Mouse (Mus musculus) CH12.LX (cell line): ENCODE data around the gene Hsd3b7. TPM values are rescaled to one million over a fixed set of nuclear protein-coding genes. Genes with fewer than 3 reads are reported as not detected.
A peak's percentile ranks its signal among the peaks of the same experiment; 100 is the strongest.
"Not testable (repeated sequence)": the region's sequence is repeated elsewhere in the genome, so short reads cannot be mapped to it uniquely, and the experiment has no call there.

Source experiments
- DNase-seq: peaks from one replicate; pipeline ENCODE4 v3.0.0-alpha.2; 2013; ENCODE audit errors: extremely low read depth
- H3K27ac ChIP-seq: 2 replicates; pipeline ENCODE4 v1.5.1; 2012; ENCODE audit warnings: low read depth, mild to moderate bottlenecking, control low read depth, moderate library complexity; ENCODE audit not compliant: insufficient read depth
- H3K27me3 ChIP-seq: replicated peaks from 2 replicates; pipeline ENCODE3; 2012; ENCODE audit warnings: inconsistent platforms
- H3K36me3 ChIP-seq, 2 experiments: replicated peaks in 1 of 2; 2 replicates each; pipeline versions ENCODE3 to v1.6.1; 2012; ENCODE audit warnings: inconsistent platforms in 1 of 2, low read length in 1 of 2, mild to moderate bottlenecking in 1 of 2, mixed read lengths in 1 of 2, moderate library complexity in 1 of 2; ENCODE audit not compliant: control insufficient read depth in 1 of 2, insufficient read depth in 1 of 2
- H3K4me1 ChIP-seq, 2 experiments: 2 replicates each; pipeline ENCODE4 v1.6.1; 2012; ENCODE audit warnings: inconsistent platforms in 1 of 2, moderate library complexity in 1 of 2; ENCODE audit not compliant: insufficient read depth in 2 of 2, control insufficient read depth in 1 of 2
- H3K4me2 ChIP-seq: 2 replicates; pipeline ENCODE4 v1.6.1; 2012; ENCODE audit warnings: low read depth, mild to moderate bottlenecking, control low read depth; ENCODE audit not compliant: poor library complexity, insufficient read depth, severe bottlenecking
- H3K4me3 ChIP-seq, 3 experiments: fragments of 150-350 bp in 1 of 3; sonication (generic) in 1 of 3; replicated peaks in 1 of 3; 2 replicates each; pipeline versions ENCODE3 to v1.5.1; 2011 to 2012; ENCODE audit warnings: low read depth in 2 of 3, low read length in 2 of 3, mild to moderate bottlenecking in 2 of 3, moderate library complexity in 2 of 3, control low read depth in 1 of 3, improper control_type of control experiment in 1 of 3, inconsistent platforms in 1 of 3, mixed read lengths in 1 of 3; ENCODE audit not compliant: poor library complexity in 1 of 3
- H3K79me2 ChIP-seq: replicated peaks from 2 replicates; pipeline ENCODE4 v1.6.1; 2012; ENCODE audit warnings: mild to moderate bottlenecking, moderate library complexity; ENCODE audit not compliant: control insufficient read depth, poor library complexity, insufficient read depth, severe bottlenecking; ENCODE audit errors: extremely low read depth
- H3K9ac ChIP-seq: 2 replicates; pipeline ENCODE4 v1.6.1; 2012; ENCODE audit warnings: low read depth, mild to moderate bottlenecking, control low read depth, moderate library complexity; ENCODE audit not compliant: insufficient read depth
- H3K9me3 ChIP-seq: replicated peaks from 2 replicates; pipeline ENCODE3; 2012; ENCODE audit warnings: low read length, inconsistent platforms, mixed read lengths
- BHLHE40 ChIP-seq: IDR thresholded peaks from 2 replicates; pipeline ENCODE4 v1.6.1; 2011; ENCODE audit warnings: mild to moderate bottlenecking, low read depth, low read length, improper control_type of control experiment
- CHD1 ChIP-seq: IDR thresholded peaks from 2 replicates; pipeline ENCODE4 v1.6.1; 2012; ENCODE audit warnings: low read depth, low read length, improper control_type of control experiment, inconsistent platforms
- CHD2 ChIP-seq: IDR thresholded peaks from 2 replicates; pipeline ENCODE4 v1.6.1; 2011; ENCODE audit warnings: low read length, improper control_type of control experiment
- E2F4 ChIP-seq: IDR thresholded peaks from 2 replicates; pipeline ENCODE4 v1.6.1; 2011; ENCODE audit warnings: low read depth, low read length, improper control_type of control experiment; ENCODE audit not compliant: insufficient replicate concordance
- EP300 ChIP-seq: IDR thresholded peaks from 2 replicates; pipeline ENCODE4 v1.6.1; 2011; ENCODE audit warnings: low read length, improper control_type of control experiment
- HCFC1 ChIP-seq: IDR thresholded peaks from 2 replicates; pipeline ENCODE4 v1.6.1; 2012; ENCODE audit warnings: low read depth, mild to moderate bottlenecking, inconsistent platforms, low read length, improper control_type of control experiment
- IRF4 ChIP-seq: IDR thresholded peaks from 2 replicates; pipeline ENCODE4 v1.6.1; 2014; ENCODE audit warnings: low read depth, mild to moderate bottlenecking, inconsistent platforms, low read length, improper control_type of control experiment
- JUN ChIP-seq: IDR thresholded peaks from 2 replicates; pipeline ENCODE4 v1.6.1; 2011; ENCODE audit warnings: low read depth, mild to moderate bottlenecking, low read length, improper control_type of control experiment, moderate library complexity; ENCODE audit not compliant: insufficient read depth
- JUND ChIP-seq: conservative IDR thresholded peaks from 2 replicates; pipeline ENCODE4 v1.6.1; 2011; ENCODE audit warnings: low read depth, low read length, improper control_type of control experiment
- MAX ChIP-seq: IDR thresholded peaks from 2 replicates; pipeline ENCODE4 v1.6.1; 2011; ENCODE audit warnings: low read length, improper control_type of control experiment
- MXI1 ChIP-seq: IDR thresholded peaks from 2 replicates; pipeline ENCODE4 v1.6.1; 2011; ENCODE audit warnings: mild to moderate bottlenecking, low read depth, low read length, improper control_type of control experiment
- POLR2A ChIP-seq: IDR thresholded peaks from 2 replicates; pipeline ENCODE4 v1.6.1; 2011; ENCODE audit warnings: low read depth, mild to moderate bottlenecking, improper control_type of control experiment, low read length
- POLR2AphosphoS2 ChIP-seq: IDR thresholded peaks from 2 replicates; pipeline ENCODE4 v1.6.1; 2011; ENCODE audit warnings: low read depth, low read length, improper control_type of control experiment
- RAD21 ChIP-seq: IDR thresholded peaks from 2 replicates; pipeline ENCODE4 v1.6.1; 2011; ENCODE audit warnings: low read depth, mild to moderate bottlenecking, low read length, improper control_type of control experiment, moderate library complexity
- SIN3A ChIP-seq: IDR thresholded peaks from 2 replicates; pipeline ENCODE4 v1.6.1; 2012; ENCODE audit warnings: low read length, improper control_type of control experiment, inconsistent platforms
- SMC3 ChIP-seq: IDR thresholded peaks from 2 replicates; pipeline ENCODE4 v1.6.1; 2011; ENCODE audit warnings: low read depth, low read length, improper control_type of control experiment
- TBP ChIP-seq: conservative IDR thresholded peaks from 2 replicates; pipeline ENCODE4 v1.6.1; 2011; ENCODE audit warnings: low read depth, low read length, improper control_type of control experiment
- TCF12 ChIP-seq: IDR thresholded peaks from 2 replicates; pipeline ENCODE4 v1.6.1; 2014; ENCODE audit warnings: low read depth, mild to moderate bottlenecking, inconsistent platforms, low read length, improper control_type of control experiment
- UBTF ChIP-seq: IDR thresholded peaks from 2 replicates; pipeline ENCODE4 v1.6.1; 2012; ENCODE audit warnings: low read depth, mild to moderate bottlenecking, inconsistent platforms, low read length, improper control_type of control experiment, moderate library complexity
- USF1 ChIP-seq: IDR thresholded peaks from 2 replicates; pipeline ENCODE4 v1.6.1; 2014; ENCODE audit warnings: low read depth, mild to moderate bottlenecking, inconsistent platforms, low read length, improper control_type of control experiment
- ZC3H11A ChIP-seq: IDR thresholded peaks from 2 replicates; pipeline ENCODE4 v1.6.1; 2012; ENCODE audit warnings: low read depth, mild to moderate bottlenecking, inconsistent platforms, low read length, improper control_type of control experiment
- ZMIZ1 ChIP-seq: IDR thresholded peaks from 2 replicates; pipeline ENCODE4 v1.6.1; 2012; ENCODE audit warnings: low read depth, mild to moderate bottlenecking, inconsistent platforms, low read length, improper control_type of control experiment
- ZNF384 ChIP-seq: IDR thresholded peaks from 2 replicates; pipeline ENCODE4 v1.6.1; 2012; ENCODE audit warnings: low read depth, low read length, improper control_type of control experiment, inconsistent platforms
- dilution Hi-C: fragments of 300-500 bp; cut with MboI; formaldehyde crosslinking; loops from 2 replicates; pipeline ENCODE4 v1.14.3; 2020; ENCODE audit warnings: low sequenced_read_pairs; ENCODE audit not compliant: extremely low pct_unique_long_range_greater_than_20kb, extremely low pct_ligation_motif_present
- in situ Hi-C: fragments of 300-500 bp; cut with MboI; formaldehyde crosslinking; loops from 3 replicates; pipeline ENCODE4 v1.14.3; 2019; ENCODE audit warnings: low sequenced_read_pairs, low pct_ligation_motif_present, low pct_unique_long_range_greater_than_20kb, mixed read lengths
- polyA plus RNA-seq: library from polyadenylated mRNA; unstranded; fragments of >175 nt; gene quantifications from 2 replicates; pipeline ENCODE4 v1.2.1, GENCODE M21; 2012; ENCODE audit warnings: low read depth; ENCODE audit not compliant: insufficient read length
- total RNA-seq, 2 experiments: library from RNA; depleted of rRNA; stranded (reverse); fragments of 300-350 nt in 1 of 2; fragments of >200 nt in 1 of 2; gene quantifications; 2 replicates each; pipeline ENCODE4 v1.2.3; 2012 to 2014

Gene Hsd3b7
- total and polyA plus RNA-seq, 3 experiments, result 0.99 to 6.8 (median 4.2) TPM

- TF ChIP-seq TCF12 (peak; percentile 6; the same call in 1 of the 2 replicates), MAX (peak; percentile 36; the same call in 1 of the 2 replicates), USF1 (no peak), CHD1 (no peak), SMC3 (peak; percentile 68), JUND (no peak), ZC3H11A (0 out of 2 replicates have a peak, but pooled peaks have one; percentile 2), HCFC1 (peak; percentile 25; the same call in 1 of the 2 replicates), IRF4 (no peak), EP300 (no peak), TBP (no peak), SIN3A (0 out of 2 replicates have a peak, but pooled peaks have one; percentile 41), CHD2 (no peak)
Measured at GRCm38 (mm10) chr7:127773664-127774384, 26.6 kb upstream of the Hsd3b7 start (continued).

GRCm38 (mm10) chr7:127775837-127776236 lies 24.6 kb upstream of the Hsd3b7 start:
- H3K4me1 ChIP-seq, result peaks cover 9 to 63% of the 10 kb centered on the region in 2 experiments
- H3K9ac ChIP-seq, result peak overlapping the region; percentile 99
- peak overlapping the region; percentile 48 for H3K4me2 ChIP-seq
- dilution Hi-C loops, H3K9me3 ChIP-seq, H3K27me3 ChIP-seq, DNase-seq: not testable (repeated sequence)
- peak; percentile 61 for TF ChIP-seq ZNF384
- in situ Hi-C loops, result loop anchor here (5.0 to 25.0 kb wide), 4 partner anchors 41 to 994 kb away; partner anchors contain the start of genes Cdipt, Cdiptos, Prss8 and Tbx6
- H3K27ac ChIP-seq, result 0 out of 2 replicates have a peak overlapping the region, but pooled peaks have one; percentile 94
- peak overlapping the region; percentile 64 to 92 (median 67) for H3K4me3 ChIP-seq
- H3K79me2 ChIP-seq, result peaks cover 26% of the 10 kb centered on the region
- peaks cover 14 to 42% of the 10 kb centered on the region in 2 experiments for H3K36me3 ChIP-seq

- peak; percentile 76 for DNase-seq
- no peaks in the 10 kb centered on the region for H3K27me3 ChIP-seq
- dilution Hi-C loops, result no loop called here
- H3K36me3 ChIP-seq, result peaks cover 19 to 48% of the 10 kb centered on the region in 2 experiments
- peak within 1 kb of the TSS; percentile 48 for H3K4me2 ChIP-seq
- H3K9ac ChIP-seq, result peak within 1 kb of the TSS; percentile 99
- no peaks in the 10 kb centered on the region for H3K9me3 ChIP-seq
- no peak for TF ChIP-seq CHD2
- TF ChIP-seq TBP, result 0 out of 2 replicates have a peak, but pooled peaks have one; percentile 60
- no peak for TF ChIP-seq POLR2AphosphoS2
- TF ChIP-seq SIN3A, result peak; percentile 21; the same call in 1 of the 2 replicates
- TF ChIP-seq POLR2A, result peak; percentile 69
- TF ChIP-seq HCFC1, result no peak
- peak; percentile 23; the same call in 1 of the 2 replicates for TF ChIP-seq ZMIZ1
- TF ChIP-seq E2F4, result no peak
- 0 out of 2 replicates have a peak, but pooled peaks have one; percentile 7 for TF ChIP-seq MXI1
- TF ChIP-seq ZC3H11A, result peak; percentile 66
- TF ChIP-seq UBTF, result peak; percentile 12; the same call in 1 of the 2 replicates
- no peak for TF ChIP-seq JUN
- TF ChIP-seq RAD21, result no peak
- TF ChIP-seq BHLHE40, result no peak
- in situ Hi-C loops, result loop anchor here (5.0 to 25.0 kb wide), 4 partner anchors 41 to 994 kb away; partner anchors contain the start of genes Cdipt, Cdiptos, Prss8 and Tbx6
- H3K4me3 ChIP-seq, result peak within 1 kb of the TSS; percentile 67 to 92 (median 71)
- H3K79me2 ChIP-seq, result peaks cover 23% of the 10 kb centered on the region
- H3K4me1 ChIP-seq, result peaks cover 9 to 57% of the 10 kb centered on the region in 2 experiments
- peak within 1 kb of the TSS; percentile 94 for H3K27ac ChIP-seq
Measured at GRCm38 (mm10) chr7:127776426-127776825, 24.0 kb upstream of the Hsd3b7 start, which contains the start of gene Setd1a. TSS of gene Setd1a (plus strand) at chr7:127776670.
